Mouse (Mus musculus): Measurements from ENCODE around the gene Prpf40b. TPM values are rescaled to one million over a fixed set of nuclear protein-coding genes. Genes with fewer than 3 reads are reported as not detected.

The Prpf40b gene
- total RNA-seq, 2 experiments from 2014 or later, result 25.5 to 26.3 TPM

GRCm38 (mm10) chr15:99364022-99364530, 69.2 kb downstream of the Prpf40b start:
- intact Hi-C loops (cut with DNase I), result no loop called here
- no peak for DNase-seq

- intact Hi-C loops (cut with DNase I), result no loop called here
- DNase-seq, result no peak
Observed at GRCm38 (mm10) chr15:99364921-99365320, 70.0 kb downstream of the Prpf40b start.

Other genes starting within 250 kb of the Prpf40b start
- gene Prph, start 239.9 kb upstream of the Prpf40b start, total RNA-seq (2021), result under 1 TPM; 0.44 to 0.86 TPM
- gene Troap, start 220.5 kb upstream of the Prpf40b start, total RNA-seq (2021), result 1 to 10 TPM; 2.1 to 2.2 TPM
- gene C1ql4, start 207.3 kb upstream of the Prpf40b start, total RNA-seq (2021), result not detected
- under 1 TPM; 0.27 to 0.45 TPM for gene Dnajc22, start 201.9 kb upstream of the Prpf40b start, total RNA-seq (2021)
- 10 to 100 TPM; 11.4 to 12.3 TPM for gene Spats2, start 169.2 kb upstream of the Prpf40b start, total RNA-seq (2021)
- gene Kcnh3, start 70.2 kb upstream of the Prpf40b start, total RNA-seq (2021), result under 1 TPM; 0.36 to 0.68 TPM
- 10 to 100 TPM; 57.5 to 61.6 TPM for gene Mcrs1, start 43.1 kb upstream of the Prpf40b start, total RNA-seq (2021)
- gene Fam186b, start 801 bp downstream of the Prpf40b start, total RNA-seq (2021), result not detected
- 10 to 100 TPM; 29.4 to 29.7 TPM for gene Fmnl3, start 75.4 kb downstream of the Prpf40b start, total RNA-seq (2021)
- 100 to 1,000 TPM; 216 to 219 TPM for gene Tmbim6, start 97.8 kb downstream of the Prpf40b start, total RNA-seq (2021)
- gene Nckap5l, start 162.7 kb downstream of the Prpf40b start, total RNA-seq (2021), result 10 to 100 TPM; 11.2 to 13.6 TPM
- gene Bcdin3d, start 179.6 kb downstream of the Prpf40b start, total RNA-seq (2021), result 1 to 10 TPM; 3.9 to 4.9 TPM
- under 1 TPM; 0.12 to 0.74 TPM for gene Faim2, start 233.1 kb downstream of the Prpf40b start, total RNA-seq (2021)

Measured in heart, postnatal 14 days (tissue).